Mouse (Mus musculus): ENCODE data around the gene Flrt2.

- no peak for TF ChIP-seq POLR2A (IDR thresholded peaks at IDR 0.05; ENCODE audit: low read depth, low read length)
- TF ChIP-seq CTCF (conservative IDR thresholded peaks at IDR 0.05 in 1 of 2, IDR thresholded peaks at IDR 0.05 in 1 of 2; ENCODE audit: low read depth in 2 of 2, low read length in 2 of 2) = no peak
- TF ChIP-seq TCF12 (IDR thresholded peaks at IDR 0.05; ENCODE audit: low read depth, low read length) = no peak
- no peak for TF ChIP-seq USF2 (conservative IDR thresholded peaks at IDR 0.05; ENCODE audit: low read depth, low read length)
- no peak for TF ChIP-seq ELF1 (IDR thresholded peaks at IDR 0.05; ENCODE audit: low read depth, low read length)
Observed at GRCm38 (mm10) chr12:95705006-95705405, 13.0 kb downstream of the Flrt2 start.
